Mouse (Mus musculus) layer of hippocampus, postnatal 14 days (tissue): Measurements from ENCODE around the gene Tmem104. TPM values are rescaled to one million over a fixed set of nuclear protein-coding genes. Genes with fewer than 3 reads are reported as not detected.

ENCODE experiments used
- DNase-seq, 2 experiments: peaks; one replicate each; pipeline ENCODE4 v3.0.0; 2021 to 2022; ENCODE audit warnings: low spot score in 2 of 2, mixed read lengths in 1 of 2
- total RNA-seq, 2 experiments: library from RNA; stranded (reverse); gene quantifications; 2 replicates each; pipeline ENCODE4 v1.2.3; 2021

Tmem104 gene
- total RNA-seq, 2 experiments from 2014 or later: 15.0 to 21.2 TPM

DNA sequence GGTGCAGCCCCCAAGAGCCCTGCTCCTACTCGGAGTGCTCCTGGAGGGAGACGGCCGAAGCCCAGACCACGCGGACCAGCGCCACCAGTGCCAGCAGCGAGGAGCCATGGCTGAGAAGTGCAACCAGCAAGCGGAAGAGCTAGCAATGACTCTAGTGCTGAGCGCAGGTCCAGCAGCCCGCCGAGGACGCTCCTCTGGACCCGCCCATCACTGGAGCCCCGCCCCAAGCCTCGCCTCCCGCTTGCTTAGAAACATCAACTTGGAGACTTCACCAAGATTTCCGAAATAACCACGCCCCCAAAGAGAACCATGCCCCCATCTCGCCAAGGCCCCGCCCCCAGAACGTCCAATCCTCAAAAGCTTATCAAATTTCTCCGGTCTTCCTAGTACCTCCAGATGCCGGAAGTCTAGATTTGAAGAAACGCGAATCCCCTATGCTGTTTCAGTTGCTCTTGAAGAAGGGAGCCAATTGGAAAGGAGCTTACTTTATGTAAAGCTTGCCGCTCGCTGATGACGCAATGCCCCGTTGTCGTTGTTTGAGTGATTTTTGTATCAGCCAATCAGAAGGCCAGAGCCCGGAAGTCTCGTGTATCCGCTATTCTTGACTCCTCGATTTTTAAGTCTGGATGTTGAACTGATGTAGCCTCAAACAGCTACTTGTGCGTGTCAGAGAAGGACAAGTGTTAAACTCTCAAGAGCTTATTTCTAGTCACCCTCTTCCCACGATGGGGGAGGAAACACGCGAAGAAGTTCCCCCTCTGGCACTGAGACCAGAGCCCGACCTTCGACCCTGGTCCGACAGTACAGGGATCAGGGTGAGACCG is 89.7 kb downstream of the Tmem104 start, which contains the start of gene Fdxr:
Gene Fdxr, minus strand, starts transcription at position 271 of the 824 bp plus-strand sequence.
- peak; percentile 95 to 99 for DNase-seq

DNA sequence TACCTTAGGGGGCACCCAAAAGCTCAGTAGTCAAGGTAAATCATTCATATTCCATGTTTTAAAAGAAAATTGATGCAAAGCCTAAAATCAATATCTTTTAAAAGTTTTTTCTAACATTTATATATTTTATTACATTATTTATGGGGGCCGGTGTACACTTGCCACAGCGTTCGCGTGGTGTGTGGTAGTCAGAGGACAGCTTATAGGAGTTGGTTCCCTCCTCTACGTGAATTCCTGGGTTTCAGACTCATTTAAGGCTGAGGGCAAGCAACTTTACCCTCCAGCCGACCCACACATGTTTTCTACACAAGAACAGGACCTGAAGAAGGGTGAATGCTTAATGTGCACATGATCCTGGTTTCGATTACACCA is 90.3 kb downstream of the Tmem104 start:
- DNase-seq: no peak

DNA sequence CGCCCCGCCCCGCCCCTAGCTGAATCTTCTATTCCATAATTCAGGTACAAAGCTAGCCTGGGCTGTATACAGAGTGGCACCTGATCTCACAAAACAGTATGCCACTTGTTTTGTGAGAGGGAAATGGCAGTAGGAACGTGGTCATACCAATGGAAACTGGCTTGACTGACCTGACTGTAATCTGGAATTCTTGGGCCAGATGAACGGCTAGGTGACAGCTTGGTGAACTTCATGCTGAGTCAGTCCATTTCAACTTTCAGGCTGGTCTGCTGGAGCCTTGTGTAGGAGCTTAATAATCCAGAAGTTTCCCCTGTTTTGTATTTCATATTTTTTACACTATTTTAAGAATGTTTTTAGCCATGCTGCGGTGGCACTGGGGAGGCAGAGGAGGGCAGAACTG is 90.9 kb downstream of the Tmem104 start:
- DNase-seq: no peak

DNA sequence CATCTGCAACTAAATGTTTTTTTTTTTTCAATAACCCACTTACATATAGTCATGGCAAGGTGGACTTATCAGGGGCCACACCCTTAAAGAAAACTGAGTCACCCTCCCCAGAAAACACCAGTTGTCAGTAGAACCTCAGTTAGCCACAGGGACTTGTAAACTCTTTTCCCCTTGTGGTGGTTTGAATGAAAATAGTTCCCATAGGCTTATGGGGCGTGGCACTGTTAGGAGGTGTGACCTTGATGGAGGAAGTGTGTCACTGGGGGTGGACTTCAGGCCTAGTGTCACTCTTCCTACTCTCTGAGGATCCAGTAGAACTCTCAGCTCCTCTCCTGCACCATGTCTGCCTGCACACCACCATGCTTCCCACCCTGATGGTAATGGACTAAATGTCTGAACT is 92.4 kb downstream of the Tmem104 start:
- no peak for DNase-seq

DNA sequence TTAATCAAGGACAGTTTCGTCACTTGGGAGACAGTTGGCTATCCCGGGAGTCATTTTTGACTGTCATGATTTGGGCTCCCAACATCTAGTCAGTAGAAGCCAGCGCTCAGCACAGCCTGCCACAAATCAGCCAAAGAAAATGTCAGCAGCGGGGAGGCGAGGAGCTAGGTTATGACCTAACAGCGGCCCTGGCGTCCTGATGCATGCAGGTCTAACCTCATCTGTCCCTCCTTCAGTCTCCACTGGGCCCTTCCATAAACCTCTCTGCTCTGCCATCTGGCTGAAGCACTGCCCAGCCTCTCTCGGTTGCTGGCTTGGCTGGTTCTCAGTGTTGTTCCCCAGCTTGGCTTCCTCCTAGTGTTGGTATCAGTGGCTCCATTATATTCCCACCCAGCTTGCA is 95.0 kb downstream of the Tmem104 start:
- peak; percentile 63 to 77 for DNase-seq

DNA sequence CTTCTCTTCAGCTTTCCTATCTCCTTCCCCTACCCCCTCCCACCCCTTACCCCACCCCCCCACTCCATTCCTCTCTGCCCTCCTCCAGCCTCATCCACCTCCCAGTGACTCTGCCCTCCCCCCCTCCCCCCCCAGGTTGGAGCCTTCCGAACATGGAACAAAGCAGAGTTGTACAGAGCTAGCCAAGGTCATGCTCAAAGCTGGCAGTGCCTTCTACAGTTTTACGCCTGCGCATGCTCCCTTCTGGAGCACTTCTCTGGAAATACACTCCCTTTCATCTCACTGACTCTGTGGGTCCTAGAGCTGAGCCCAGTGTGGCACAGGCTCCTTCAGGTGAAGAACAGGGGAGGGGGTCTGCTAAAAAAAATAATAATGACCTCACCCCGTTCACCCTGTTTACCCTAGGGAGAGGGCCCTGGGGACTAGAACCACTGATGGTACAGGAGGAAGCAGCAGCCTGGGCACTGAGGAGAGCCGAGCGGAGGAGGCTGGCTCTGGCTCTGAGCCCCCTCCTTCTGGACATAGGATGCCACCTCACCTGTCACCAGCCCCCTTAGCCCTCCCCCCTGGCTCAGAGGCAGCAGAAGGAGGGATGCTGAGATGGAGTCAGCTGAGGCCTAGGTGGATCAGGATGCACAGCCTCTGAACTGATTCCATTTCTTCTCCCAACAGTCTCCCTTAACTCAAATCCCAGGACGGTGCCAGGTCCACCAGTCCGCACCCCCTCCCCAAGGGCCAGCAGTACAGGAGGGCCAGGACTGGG is 95.6 kb downstream of the Tmem104 start:
- DNase-seq: peak; percentile 28 to 65

DNA sequence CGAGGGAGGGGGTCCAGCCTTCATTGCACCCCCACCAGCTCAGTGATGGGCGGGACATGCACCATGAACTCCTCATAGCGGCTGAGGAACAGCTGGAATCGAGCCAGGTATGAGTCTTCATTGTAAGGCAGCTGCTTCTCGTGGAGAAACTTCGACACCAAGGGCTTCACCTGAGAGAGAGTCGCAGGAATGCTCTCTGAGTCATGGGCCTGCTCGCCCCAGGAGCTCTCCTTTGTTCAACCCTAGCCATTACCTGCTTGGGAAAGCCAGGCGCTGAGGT is 96.1 kb downstream of the Tmem104 start:
- no peak for DNase-seq

DNA sequence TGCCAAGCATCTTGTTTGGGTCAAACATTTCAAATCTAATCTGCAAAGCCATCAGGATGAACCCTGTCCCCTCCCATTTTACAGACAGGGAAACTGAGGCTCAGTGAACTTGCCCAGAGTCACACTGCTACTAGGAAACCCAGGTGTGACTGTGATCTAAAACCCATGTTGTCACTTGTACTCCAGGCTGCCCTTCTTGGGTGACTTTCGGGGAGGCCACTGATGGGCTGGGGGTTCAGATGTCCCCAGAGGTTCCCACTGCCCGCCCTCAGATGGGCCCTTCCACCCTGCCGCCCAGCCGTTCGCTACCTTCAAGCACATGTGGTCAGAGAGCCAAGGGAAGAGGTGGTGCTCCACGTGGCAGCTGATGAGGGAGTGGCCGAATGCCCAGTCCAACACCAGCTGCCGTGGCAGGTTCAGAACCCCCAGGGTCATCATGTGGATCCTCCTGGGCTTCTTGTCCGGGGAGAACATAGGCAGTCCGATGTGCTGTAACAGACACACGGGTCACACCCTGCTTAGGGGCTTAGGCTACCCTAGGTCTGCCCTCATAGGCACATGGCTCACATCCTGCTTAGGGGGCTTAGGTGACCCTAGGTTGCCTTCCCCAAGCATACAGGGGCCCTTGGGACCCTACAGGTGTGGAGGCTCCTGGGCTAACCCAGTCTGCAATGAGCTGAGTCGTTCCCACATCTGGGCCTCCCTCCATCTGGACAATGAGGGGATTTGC is 96.8 kb downstream of the Tmem104 start:
- no peak for DNase-seq

DNA sequence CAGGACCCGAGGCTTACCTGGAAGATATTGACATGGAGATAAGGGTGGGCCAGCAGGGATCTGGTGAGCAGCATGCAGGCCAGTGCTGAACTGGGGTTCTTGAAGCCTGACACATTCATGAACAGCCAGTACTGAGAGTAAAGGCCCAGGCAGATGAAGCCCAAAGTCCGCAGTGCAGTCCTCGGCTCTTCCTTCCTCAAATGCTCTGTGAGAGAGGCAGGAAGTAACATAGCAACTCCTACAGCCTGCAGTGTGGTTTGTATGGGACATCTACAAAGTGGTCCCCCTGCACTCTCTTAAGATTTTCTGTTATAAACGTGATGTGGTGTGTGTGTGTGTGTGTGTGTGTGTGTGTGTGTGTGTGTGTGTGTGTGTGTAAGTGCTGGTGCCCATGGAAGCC is 98.0 kb downstream of the Tmem104 start:
- no peak for DNase-seq

DNA sequence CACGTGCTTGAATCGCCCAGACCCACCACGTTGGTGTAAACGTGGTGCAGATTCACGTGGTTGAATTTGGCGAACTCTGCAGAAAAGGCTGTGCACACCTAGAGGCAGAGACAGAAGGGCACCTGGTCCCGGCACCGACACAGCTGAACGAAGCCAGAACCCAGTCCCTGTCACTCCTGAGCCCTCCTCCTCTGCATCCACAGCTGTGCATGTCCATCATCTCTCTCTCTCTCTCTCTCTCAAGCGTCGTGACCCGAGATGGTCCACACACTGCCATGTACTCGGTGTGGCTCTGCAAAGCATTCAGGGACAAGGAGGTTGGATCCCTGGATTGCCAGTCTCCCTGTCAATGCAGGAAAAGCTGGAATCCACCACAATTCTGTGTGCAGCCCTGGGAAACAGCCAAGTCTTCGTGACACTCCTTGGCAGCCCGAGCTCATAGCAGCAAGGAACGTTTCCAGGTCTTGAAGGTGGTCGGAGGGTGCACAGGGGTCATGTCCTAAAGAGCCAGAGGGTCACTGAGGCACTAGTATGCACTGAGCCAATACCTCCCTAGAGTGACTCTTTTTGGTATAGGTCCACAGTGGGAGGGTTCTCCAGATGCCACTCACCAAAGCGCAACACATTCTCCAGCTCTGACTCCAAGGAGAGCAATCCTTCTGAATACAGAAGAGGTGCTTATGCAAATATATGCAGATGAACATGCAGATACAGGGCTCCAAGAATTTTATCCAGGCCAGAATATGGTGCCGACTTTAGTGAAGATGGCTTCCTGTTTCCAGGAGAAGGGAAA is 99.1 kb downstream of the Tmem104 start:
- DNase-seq: peak in 1 of 2 experiments; percentile 26

DNA sequence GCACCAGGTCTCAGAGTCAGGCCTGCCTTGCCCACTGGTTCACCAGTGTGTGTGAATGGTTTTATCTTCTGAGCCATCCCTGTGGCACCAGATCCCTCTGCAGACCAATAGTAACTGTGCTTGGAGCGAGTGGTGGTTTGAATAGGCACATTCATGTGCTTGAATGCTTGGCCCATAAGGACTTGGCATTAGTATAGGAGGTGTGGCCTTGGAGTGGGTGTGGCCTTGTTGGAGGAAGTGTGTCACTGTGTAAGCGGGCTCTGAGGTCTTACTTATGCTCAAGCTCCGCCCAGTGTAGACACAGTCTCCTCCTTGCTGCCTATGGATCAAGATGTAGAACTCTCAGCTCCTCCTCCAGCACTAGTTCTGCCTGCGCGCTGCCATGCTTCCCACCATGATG is 100.1 kb downstream of the Tmem104 start:
- no peak for DNase-seq

DNA sequence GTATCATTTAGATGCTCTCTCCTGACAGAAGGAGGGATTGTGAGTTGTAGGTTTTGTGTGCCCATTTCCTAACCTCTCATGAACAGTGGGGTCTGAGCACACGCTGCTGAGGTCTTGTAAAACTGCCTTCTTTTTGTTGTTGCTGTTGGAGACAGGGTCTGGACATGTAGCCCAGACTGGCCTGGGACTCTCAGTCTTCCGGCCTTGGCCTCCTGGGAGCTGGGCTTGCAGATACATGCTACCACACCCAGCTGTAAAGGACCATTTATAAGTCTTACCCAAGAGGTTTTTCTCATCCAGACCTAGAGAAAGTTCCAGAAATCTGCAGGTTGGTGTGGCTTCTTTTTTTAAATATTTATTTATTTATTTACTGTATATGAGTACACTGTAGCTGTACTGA is 101.0 kb downstream of the Tmem104 start:
- no peak for DNase-seq

DNA sequence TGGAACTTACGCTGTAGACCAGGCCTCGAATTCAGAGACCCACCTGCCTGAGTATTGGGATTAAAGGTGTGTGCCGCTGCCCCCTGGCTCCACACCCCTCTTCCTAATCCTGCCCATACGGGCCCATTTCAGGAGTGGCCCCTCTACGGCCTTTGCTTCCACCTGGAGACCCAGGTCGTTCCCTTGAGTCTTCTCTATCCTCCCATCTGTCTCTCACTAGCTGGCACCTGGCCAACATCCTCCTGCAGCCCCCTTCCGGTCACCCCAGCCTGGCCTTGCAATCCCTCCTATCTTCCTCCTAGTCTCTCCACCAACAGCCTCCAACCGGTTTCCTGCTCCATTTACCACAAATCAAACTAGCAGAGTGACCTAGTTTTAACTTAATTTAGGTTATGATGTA is 102.6 kb downstream of the Tmem104 start:
- DNase-seq: no peak

DNA sequence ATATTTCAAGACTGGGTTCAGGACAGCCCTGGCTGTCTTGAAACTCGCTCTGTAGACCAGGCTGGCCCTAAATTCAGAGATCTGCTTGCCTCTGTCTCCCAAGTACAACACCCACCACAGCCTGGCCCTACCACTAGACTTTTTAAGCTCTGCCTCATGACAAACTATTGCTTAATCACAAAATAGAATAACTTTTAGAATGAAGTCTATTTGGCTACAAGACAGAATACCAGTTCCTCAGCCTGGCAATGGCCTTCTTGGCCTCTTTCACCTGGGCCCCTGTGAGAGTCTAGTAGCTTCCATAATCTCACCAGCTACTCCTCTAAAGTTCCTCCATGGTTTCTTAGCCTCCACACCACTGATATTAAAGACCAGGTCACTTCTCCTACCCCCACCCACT is 103.0 kb downstream of the Tmem104 start:
- no peak for DNase-seq

DNA sequence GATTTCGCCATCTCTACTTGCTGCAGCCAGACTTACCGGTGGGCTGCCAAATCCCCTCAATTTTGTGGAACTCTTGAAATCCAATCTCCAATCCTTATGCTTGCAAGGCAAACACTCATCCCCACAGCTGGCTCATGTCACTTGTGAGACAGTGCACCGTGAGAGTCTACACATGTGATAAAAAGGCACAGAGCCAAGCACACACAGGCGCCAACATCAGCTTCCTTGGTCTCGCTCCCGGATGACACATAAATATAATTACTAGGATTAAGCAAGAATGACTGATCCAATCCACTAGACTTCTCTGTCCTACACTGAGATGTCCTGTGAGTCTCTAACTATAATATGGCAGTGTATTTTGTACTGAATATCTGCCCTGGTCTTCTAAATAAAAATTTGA is 103.6 kb downstream of the Tmem104 start:
- DNase-seq: no peak

DNA sequence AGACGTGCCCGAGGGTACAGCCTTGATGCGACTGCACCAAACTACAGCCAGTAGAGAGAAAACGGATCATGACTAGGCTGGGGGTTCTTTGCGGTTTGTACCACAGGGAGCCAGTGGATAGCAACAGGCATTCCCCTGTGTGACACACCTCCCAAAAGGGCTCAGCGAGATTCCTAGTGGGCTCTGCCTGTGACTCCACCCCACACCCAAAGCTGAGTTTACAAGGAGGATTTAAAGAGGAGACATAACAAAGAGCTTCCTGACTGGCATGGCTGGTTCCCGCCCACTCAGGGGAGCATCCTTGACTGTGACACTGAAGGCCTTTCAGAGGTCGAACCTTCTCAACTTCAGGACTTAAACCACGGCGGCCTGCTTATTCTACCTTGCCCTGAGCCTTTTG is 104.2 kb downstream of the Tmem104 start:
- DNase-seq: no peak

DNA sequence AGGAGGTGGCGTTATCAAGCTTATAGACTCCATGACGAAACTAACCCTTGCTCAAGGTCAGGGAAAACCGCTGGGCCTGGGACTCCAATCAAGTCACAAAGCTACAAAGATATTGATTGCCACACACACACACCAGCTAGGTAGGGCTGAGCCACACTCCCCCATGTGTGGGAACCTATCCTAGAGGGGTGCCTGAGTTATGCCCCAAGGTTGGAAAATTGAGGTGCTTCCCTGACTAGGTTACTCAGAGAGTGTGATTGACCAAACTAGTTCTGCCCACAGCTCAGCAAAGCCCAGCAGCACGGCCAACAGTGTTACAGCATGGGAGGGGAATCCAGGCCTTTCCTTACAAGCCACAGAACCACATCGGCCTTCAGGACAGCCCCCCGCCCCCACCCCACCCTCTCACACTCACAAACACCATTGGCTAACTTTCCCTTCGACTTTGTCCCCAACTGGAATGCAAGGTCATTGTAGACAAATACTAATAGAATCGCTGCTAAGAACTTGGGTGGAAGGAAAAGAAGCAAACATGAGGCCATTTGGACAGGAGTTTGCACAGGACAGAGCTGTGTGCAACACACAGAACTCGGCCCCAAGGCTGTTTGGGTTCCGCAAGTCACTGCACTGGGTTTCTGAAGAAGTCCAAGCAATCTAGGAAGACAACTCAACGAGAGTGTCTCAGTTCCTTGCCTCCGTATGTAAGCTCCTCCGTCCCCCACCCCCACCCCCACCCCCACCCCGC is 105.5 kb downstream of the Tmem104 start:
- no peak for DNase-seq

DNA sequence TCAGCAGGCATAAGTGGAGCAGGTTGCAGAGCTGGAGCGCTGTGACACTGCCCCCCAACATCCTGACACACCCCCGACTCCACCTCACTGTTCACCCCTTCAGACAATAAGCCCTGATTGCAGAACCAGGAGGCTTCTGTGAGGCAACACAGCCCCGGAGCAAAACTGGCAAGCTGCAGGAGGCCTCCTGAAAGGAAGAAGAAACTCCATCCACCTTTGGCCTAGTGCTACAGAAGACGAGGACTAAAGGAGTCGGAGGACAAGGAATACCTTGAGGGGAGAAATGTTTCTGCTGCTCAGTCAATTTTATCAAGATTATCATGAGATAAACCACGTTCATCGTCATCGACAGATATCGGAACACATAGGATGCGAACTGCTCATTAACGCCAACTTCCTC is 108.7 kb downstream of the Tmem104 start:
- DNase-seq: no peak
